Mouse (Mus musculus): ENCODE data around the gene Naa16. TPM values are rescaled to one million over a fixed set of nuclear protein-coding genes. Genes with fewer than 3 reads are reported as not detected.

Naa16 gene
- polyA plus RNA-seq, 1 experiment from 2014 or later: 38.9 TPM

DNA sequence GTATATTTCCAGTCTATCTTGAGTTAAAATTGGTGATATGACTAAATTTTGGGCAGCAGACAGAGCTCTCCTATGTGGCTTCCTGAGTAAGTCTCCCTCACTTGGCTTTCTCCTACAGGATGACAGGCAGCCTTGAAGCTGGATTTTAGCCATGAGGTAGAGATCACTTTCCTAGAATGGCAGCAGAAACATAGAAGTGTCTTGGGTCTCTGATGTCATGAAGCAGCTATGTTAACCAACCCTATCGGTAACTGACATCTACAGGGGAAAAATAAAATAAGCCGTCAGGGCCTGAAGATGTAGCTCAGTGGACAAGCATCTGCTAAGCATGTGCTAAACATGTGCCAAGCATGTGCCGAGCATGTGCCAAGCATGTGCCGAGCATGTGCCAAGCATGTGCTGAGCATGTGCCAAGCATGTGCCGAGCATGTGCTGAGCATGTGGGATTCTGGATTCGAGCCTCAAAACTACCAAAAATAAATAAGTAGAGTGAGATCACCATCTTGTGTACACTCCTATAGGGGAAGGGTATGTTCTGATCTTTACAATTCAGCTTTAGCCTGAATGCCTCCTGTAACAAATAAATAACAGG, 85.6 kb downstream of the Naa16 start:
- no peaks in the 10 kb centered on the region for H3K27me3 ChIP-seq (replicated peaks)
- no peak overlapping the region for H3K4me3 ChIP-seq (replicated peaks)
- no peak overlapping the region for H3K27ac ChIP-seq
- H3K36me3 ChIP-seq: no peaks in the 10 kb centered on the region
- ATAC-seq: no peak
- H3K9ac ChIP-seq: no peak overlapping the region
- peaks cover 9% of the 10 kb centered on the region for H3K4me1 ChIP-seq (replicated peaks)
- H3K9me3 ChIP-seq: no peaks in the 10 kb centered on the region
- 88% methylated on average over 6 of the region's 6 CpGs for WGBS
- H3K4me2 ChIP-seq (replicated peaks): no peak overlapping the region

DNA sequence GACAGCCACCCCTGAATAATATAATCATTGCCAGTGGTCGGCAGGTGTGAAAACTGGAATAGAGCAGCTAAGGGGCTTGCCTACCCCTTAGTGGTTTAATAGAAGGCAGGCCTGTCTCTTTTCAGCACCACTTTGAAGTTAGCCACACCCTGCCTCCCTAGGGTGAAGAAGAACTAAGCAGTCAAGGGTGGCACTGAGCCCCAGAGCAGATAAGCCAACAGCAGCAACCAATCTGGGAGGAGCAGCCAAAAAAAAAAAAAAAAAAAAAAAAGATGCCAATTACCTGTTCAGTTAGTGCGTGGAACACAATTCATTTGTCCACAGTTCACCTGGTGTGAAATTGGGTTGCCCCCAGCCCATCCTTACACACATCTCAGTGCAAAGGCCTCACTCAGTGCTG, 87.4 kb downstream of the Naa16 start:
- Histone ChIP-seq H3K27me3 (replicated peaks) (no peaks in the 10 kb centered on the region), H3K27ac (no peak overlapping the region), H3K4me2 (replicated peaks) (no peak overlapping the region), H3K9ac (no peak overlapping the region), H3K4me3 (replicated peaks) (no peak overlapping the region), H3K36me3 (no peaks in the 10 kb centered on the region), H3K4me1 (replicated peaks) (peaks cover 9% of the 10 kb centered on the region), H3K9me3 (no peaks in the 10 kb centered on the region)
- ATAC-seq: no peak
- 79% methylated on average over 2 of the region's 2 CpGs for WGBS

DNA sequence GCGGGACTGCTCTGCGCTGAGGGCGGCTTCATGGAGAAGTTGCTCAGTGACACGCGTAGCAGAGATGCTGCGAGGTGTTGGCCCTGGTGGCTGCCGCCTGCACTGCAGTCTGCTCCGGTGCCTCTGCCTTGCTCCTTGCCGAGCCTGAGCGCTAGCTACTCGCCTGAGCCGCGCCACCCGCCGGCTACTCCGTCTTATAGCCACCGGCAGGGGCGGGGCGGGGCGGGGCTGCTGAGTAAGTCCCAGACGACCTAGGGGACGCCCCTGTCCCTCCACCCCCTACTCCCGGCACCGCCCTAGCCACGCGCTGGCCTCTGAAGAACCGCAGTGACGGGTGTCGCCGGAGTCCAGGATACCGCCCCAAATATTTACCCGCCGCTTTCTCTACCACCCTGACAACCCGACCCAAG, 89.1 kb downstream of the Naa16 start, which contains the start of gene Rgcc:
TSS of gene Rgcc (minus strand) at position 180 of the 410 bp plus-strand sequence.
- H3K27ac ChIP-seq: 0 out of 2 replicates have a peak within 1 kb of the TSS, but pooled peaks have one; percentile 4
- peak; percentile 97 for ATAC-seq
- H3K36me3 ChIP-seq: no peaks in the 10 kb centered on the region
- H3K4me3 ChIP-seq (replicated peaks): peak within 1 kb of the TSS; percentile 56
- no peaks in the 10 kb centered on the region for H3K27me3 ChIP-seq (replicated peaks)
- H3K9me3 ChIP-seq: no peaks in the 10 kb centered on the region
- H3K4me2 ChIP-seq (replicated peaks): peak within 1 kb of the TSS; percentile 100
- H3K9ac ChIP-seq: peak within 1 kb of the TSS; percentile 62
- WGBS: under 1% methylated on average over 34 of the region's 34 CpGs
- peaks cover 9% of the 10 kb centered on the region for H3K4me1 ChIP-seq (replicated peaks)

GRCm38 (mm10) chr14:79300641-79301350, 89.8 kb downstream of the Naa16 start:
- H3K4me3 ChIP-seq (replicated peaks): peak overlapping the region; percentile 56
- peak overlapping the region; percentile 62 for H3K9ac ChIP-seq
- H3K4me2 ChIP-seq (replicated peaks): peak overlapping the region; percentile 100
- H3K27ac ChIP-seq: 0 out of 2 replicates have a peak overlapping the region, but pooled peaks have one; percentile 4
- no peaks in the 10 kb centered on the region for H3K27me3 ChIP-seq (replicated peaks)
- H3K4me1 ChIP-seq (replicated peaks): peaks cover 9% of the 10 kb centered on the region
- no peaks in the 10 kb centered on the region for H3K9me3 ChIP-seq
- WGBS: under 1% methylated on average over 52 of the region's 52 CpGs
- H3K36me3 ChIP-seq: no peaks in the 10 kb centered on the region
- ATAC-seq: peak; percentile 35; the same call in 1 of the 2 replicates

- no peaks in the 10 kb centered on the region for H3K27me3 ChIP-seq (replicated peaks)
- WGBS: 52% methylated on average over 6 of the region's 6 CpGs
- no peaks in the 10 kb centered on the region for H3K9me3 ChIP-seq
- ATAC-seq: no peak
- peaks cover 9% of the 10 kb centered on the region for H3K4me1 ChIP-seq (replicated peaks)
- H3K4me2 ChIP-seq (replicated peaks): peak overlapping the region; percentile 100
- H3K36me3 ChIP-seq: no peaks in the 10 kb centered on the region
- H3K4me3 ChIP-seq (replicated peaks): peak overlapping the region; percentile 56
- H3K27ac ChIP-seq: no peak overlapping the region
- no peak overlapping the region for H3K9ac ChIP-seq
These were observed 90.8 kb downstream of the Naa16 start for GRCm38 (mm10) chr14:79299796-79300195.

DNA sequence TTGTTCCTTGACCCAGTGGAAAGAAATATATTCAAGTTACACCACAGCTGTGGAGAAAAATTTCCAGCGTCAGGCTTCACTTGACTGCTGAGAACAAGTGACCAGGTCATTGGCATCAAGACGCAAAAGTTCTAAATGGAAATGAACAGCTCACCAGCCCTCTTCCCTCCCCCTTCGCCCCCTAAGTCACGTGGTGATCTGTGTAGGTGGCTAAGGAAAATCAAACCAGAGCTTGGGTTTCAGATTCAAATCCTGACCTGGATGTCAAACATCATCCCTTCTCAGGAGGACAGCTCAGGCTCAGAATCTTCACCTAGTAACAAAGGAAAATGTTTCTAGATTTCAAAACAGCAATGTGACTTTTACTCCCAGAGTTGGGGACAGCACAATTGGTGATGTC, 91.3 kb downstream of the Naa16 start:
- H3K36me3 ChIP-seq: no peaks in the 10 kb centered on the region
- no peak overlapping the region for H3K4me2 ChIP-seq (replicated peaks)
- no peaks in the 10 kb centered on the region for H3K27me3 ChIP-seq (replicated peaks)
- H3K27ac ChIP-seq: no peak overlapping the region
- H3K9me3 ChIP-seq: no peaks in the 10 kb centered on the region
- WGBS: 63% methylated on average over 4 of the region's 4 CpGs
- no peak overlapping the region for H3K4me3 ChIP-seq (replicated peaks)
- no peak for ATAC-seq
- peaks cover 9% of the 10 kb centered on the region for H3K4me1 ChIP-seq (replicated peaks)
- H3K9ac ChIP-seq: no peak overlapping the region

- H3K4me1 ChIP-seq (replicated peaks): peaks cover 9% of the 10 kb centered on the region
- H3K9me3 ChIP-seq: no peaks in the 10 kb centered on the region
- H3K36me3 ChIP-seq: no peaks in the 10 kb centered on the region
- no peak overlapping the region for H3K4me2 ChIP-seq (replicated peaks)
- H3K4me3 ChIP-seq (replicated peaks): no peak overlapping the region
- ATAC-seq: no peak
- H3K27me3 ChIP-seq (replicated peaks): no peaks in the 10 kb centered on the region
- H3K9ac ChIP-seq: no peak overlapping the region
- WGBS: 71% methylated on average over 7 of the region's 7 CpGs
- H3K27ac ChIP-seq: no peak overlapping the region
These were observed 92.1 kb downstream of the Naa16 start for GRCm38 (mm10) chr14:79298314-79298992.

- WGBS: 48% methylated on average over 5 of the region's 5 CpGs
- Histone ChIP-seq H3K36me3 (no peaks in the 10 kb centered on the region), H3K4me2 (replicated peaks) (no peak overlapping the region), H3K27me3 (replicated peaks) (no peaks in the 10 kb centered on the region), H3K9me3 (no peaks in the 10 kb centered on the region), H3K9ac (no peak overlapping the region), H3K4me3 (replicated peaks) (no peak overlapping the region), H3K27ac (no peak overlapping the region), H3K4me1 (replicated peaks) (peaks cover 9% of the 10 kb centered on the region)
- ATAC-seq: no peak
These were observed 93.7 kb downstream of the Naa16 start for GRCm38 (mm10) chr14:79296836-79297235.

DNA sequence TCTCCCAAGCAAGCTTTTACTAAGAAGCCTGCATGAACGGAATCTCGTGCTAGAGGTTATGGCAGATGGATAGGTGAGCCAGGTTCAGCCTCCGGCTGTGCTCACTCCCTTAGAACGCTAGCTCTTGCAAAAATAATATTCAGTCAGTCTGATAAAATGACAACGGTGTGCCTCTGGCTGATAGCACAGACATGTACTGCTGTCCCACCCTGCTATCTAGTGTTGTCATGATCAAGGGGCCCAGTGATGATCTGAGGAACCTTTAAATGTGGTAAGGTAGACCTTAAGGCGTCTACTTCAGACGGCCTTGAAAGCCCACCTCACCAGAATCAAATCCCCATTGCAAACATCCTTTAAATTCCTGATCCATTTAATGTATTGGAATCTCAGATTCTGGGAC, 94.4 kb downstream of the Naa16 start:
- Histone ChIP-seq H3K4me3 (replicated peaks) (no peak overlapping the region), H3K9ac (no peak overlapping the region), H3K9me3 (no peaks in the 10 kb centered on the region), H3K27ac (no peak overlapping the region), H3K4me2 (replicated peaks) (no peak overlapping the region), H3K36me3 (no peaks in the 10 kb centered on the region), H3K4me1 (replicated peaks) (peaks cover 8% of the 10 kb centered on the region), H3K27me3 (replicated peaks) (no peaks in the 10 kb centered on the region)
- ATAC-seq: no peak
- 77% methylated on average over 7 of the region's 7 CpGs for WGBS

- peaks cover 4% of the 10 kb centered on the region for H3K4me1 ChIP-seq (replicated peaks)
- ATAC-seq: no peak
- no peak overlapping the region for H3K4me3 ChIP-seq (replicated peaks)
- H3K36me3 ChIP-seq: no peaks in the 10 kb centered on the region
- no peaks in the 10 kb centered on the region for H3K9me3 ChIP-seq
- no peaks in the 10 kb centered on the region for H3K27me3 ChIP-seq (replicated peaks)
- no peak overlapping the region for H3K27ac ChIP-seq
- no peak overlapping the region for H3K9ac ChIP-seq
- 89% methylated on average over 9 of the region's 9 CpGs for WGBS
- no peak overlapping the region for H3K4me2 ChIP-seq (replicated peaks)
These were observed 95.0 kb downstream of the Naa16 start for GRCm38 (mm10) chr14:79295579-79295978.

- Histone ChIP-seq H3K4me1 (replicated peaks) (peaks cover under 1% of the 10 kb centered on the region; the same call in 1 of the 2 replicates), H3K9ac (no peak overlapping the region), H3K9me3 (no peaks in the 10 kb centered on the region), H3K27ac (no peak overlapping the region), H3K4me3 (replicated peaks) (no peak overlapping the region), H3K27me3 (replicated peaks) (no peaks in the 10 kb centered on the region), H3K36me3 (no peaks in the 10 kb centered on the region), H3K4me2 (replicated peaks) (no peak overlapping the region)
- ATAC-seq: peak; percentile 65; the same call in 1 of the 2 replicates
- WGBS: 50% methylated on average over 5 of the region's 5 CpGs
These were observed 95.6 kb downstream of the Naa16 start for GRCm38 (mm10) chr14:79294950-79295349.

GRCm38 (mm10) chr14:79294051-79294814, 96.3 kb downstream of the Naa16 start:
- Histone ChIP-seq H3K27ac (no peak overlapping the region), H3K9me3 (no peaks in the 10 kb centered on the region), H3K9ac (no peak overlapping the region), H3K36me3 (no peaks in the 10 kb centered on the region), H3K4me2 (replicated peaks) (no peak overlapping the region), H3K27me3 (replicated peaks) (no peaks in the 10 kb centered on the region), H3K4me3 (replicated peaks) (no peak overlapping the region), H3K4me1 (replicated peaks) (peaks cover 3% of the 10 kb centered on the region; the same call in 1 of the 2 replicates)
- WGBS: 77% methylated on average over 8 of the region's 8 CpGs
- no peak for ATAC-seq

Measured in intestine, embryonic 15.5 days (tissue).